Mouse (Mus musculus) liver, postnatal 0 days (tissue): ENCODE measurements around the gene Cdc42ep4.

Source experiments
- CTCF ChIP-seq: sonication (generic); IDR thresholded peaks from 2 replicates; pipeline ENCODE4 v1.5.1; 2016; ENCODE audit warnings: antibody characterized with exemption, low read depth
- EP300 ChIP-seq: IDR thresholded peaks from 2 replicates; pipeline ENCODE4 v1.6.1; 2016; ENCODE audit warnings: antibody characterized with exemption, low read depth, mild to moderate bottlenecking

GRCm38 (mm10) chr11:113768356-113768755, 16.7 kb upstream of the Cdc42ep4 start:
- TF ChIP-seq CTCF (no peak), EP300 (no peak)
